Mouse (Mus musculus) midbrain, postnatal 0 days (tissue): ENCODE data around the gene Gm5134. TPM values are rescaled to one million over a fixed set of nuclear protein-coding genes. Genes with fewer than 3 reads are reported as not detected.

Source experiments
- ATAC-seq: fragments of 200-750 bp; cut with Nextera tagmentation; 2 replicates; pipeline ENCODE4 v1.8.0; 2017; ENCODE audit warnings: moderate number of reproducible peaks, mild to moderate bottlenecking, moderate TSS enrichment, moderate library complexity; ENCODE audit not compliant: low FRiP score
- DNase-seq: peaks from one replicate; pipeline ENCODE4 v3.0.0-alpha.2; 2015; ENCODE audit warnings: low spot score
- H3K27ac ChIP-seq: fragments of 300-500 bp; sonication (generic); 2 replicates; pipeline ENCODE4 v1.5.1; 2014; ENCODE audit warnings: low read depth, mild to moderate bottlenecking, low read length, mixed read lengths
- H3K27me3 ChIP-seq: fragments of 300-500 bp; sonication (generic); 2 replicates; pipeline ENCODE4 v1.6.1; 2014; ENCODE audit warnings: low read length, control low read depth, mixed read lengths; ENCODE audit not compliant: insufficient read depth
- H3K36me3 ChIP-seq: fragments of 300-500 bp; sonication (generic); 2 replicates; pipeline ENCODE4 v1.6.1; 2014; ENCODE audit warnings: low read length, control low read depth, mixed read lengths; ENCODE audit not compliant: insufficient read depth
- H3K4me1 ChIP-seq: fragments of 300-500 bp; sonication (generic); 2 replicates; pipeline ENCODE4 v1.6.1; 2014; ENCODE audit warnings: mild to moderate bottlenecking, control low read depth, antibody characterized with exemption, low read length, mixed read lengths; ENCODE audit not compliant: insufficient read depth
- H3K4me2 ChIP-seq: fragments of 300-500 bp; sonication (generic); 2 replicates; pipeline ENCODE4 v1.6.1; 2014; ENCODE audit warnings: low read depth, mild to moderate bottlenecking, low read length, mixed read lengths; ENCODE audit not compliant: poor library complexity, severe bottlenecking
- H3K4me3 ChIP-seq: fragments of 300-500 bp; sonication (generic); 2 replicates; pipeline ENCODE4 v1.5.1; 2014; ENCODE audit warnings: low read depth, mild to moderate bottlenecking, low read length, moderate library complexity
- H3K9ac ChIP-seq: fragments of 300-500 bp; sonication (generic); replicated peaks from 2 replicates; pipeline ENCODE4 v1.6.1; 2014; ENCODE audit warnings: mild to moderate bottlenecking, low read length, moderate library complexity, mixed read lengths; ENCODE audit not compliant: poor library complexity, severe bottlenecking
- H3K9me3 ChIP-seq: fragments of 300-500 bp; sonication (generic); 2 replicates; pipeline ENCODE4 v1.6.1; 2016; ENCODE audit warnings: low read length, control low read depth
- CTCF ChIP-seq: IDR thresholded peaks from 2 replicates; pipeline ENCODE4 v1.5.1; 2016; ENCODE audit warnings: antibody characterized with exemption, mild to moderate bottlenecking
- WGBS: fragments of 180-500 bp; shearing (Covaris S2); extraction: QIAGEN DNeasy Blood & Tissue Kit; methylation state at CpG from one replicate; pipeline ENCODE4 v1.1.7; 2014; 5-methylcytosine and 5-hydroxymethylcytosine counted together
- polyA plus RNA-seq: library from polyadenylated mRNA; unstranded; fragments of >200 nt; fragmentation: Nextera tagmentation; extraction: Ambion mirVana; gene quantifications from 2 replicates; pipeline ENCODE4 v1.2.1, GENCODE M21; 2015
- total RNA-seq: library from RNA; depleted of rRNA; stranded (reverse); fragments of >200 nt; gene quantifications from 2 replicates; pipeline ENCODE4 v1.2.3, GENCODE M21; 2014

Gene Gm5134
- total and polyA plus RNA-seq, 2 experiments from 2014 or later, result not detected

GRCm38 (mm10) chr10:75919026-75919425, 35.3 kb upstream of the Gm5134 start:
- Histone ChIP-seq H3K36me3 (peaks cover 5% of the 10 kb centered on the region), H3K4me1 (peaks cover 7% of the 10 kb centered on the region; the same call in 1 of the 2 replicates), H3K4me2 (no peak overlapping the region), H3K4me3 (no peak overlapping the region), H3K9me3 (no peaks in the 10 kb centered on the region), H3K27ac (no peak overlapping the region), H3K9ac (no peak overlapping the region), H3K27me3 (no peaks in the 10 kb centered on the region)
- no peak for TF ChIP-seq CTCF
- WGBS, result 87% methylated on average over 5 of the region's 5 CpGs
- DNase-seq (no peak), ATAC-seq (no peak)

GRCm38 (mm10) chr10:75921026-75921725, 33.1 kb upstream of the Gm5134 start, which contains the start of gene Smarcb1:
Smarcb1 (minus strand) TSS chr10:75921617.
- WGBS, result under 1% methylated on average over 73 of the region's 76 CpGs
- Histone ChIP-seq H3K4me3 (peak within 1 kb of the TSS; percentile 81), H3K36me3 (peaks cover 2% of the 10 kb centered on the region; the same call in 1 of the 2 replicates), H3K9me3 (no peaks in the 10 kb centered on the region), H3K9ac (peak within 1 kb of the TSS; percentile 91), H3K27me3 (no peaks in the 10 kb centered on the region), H3K4me1 (peaks cover 7% of the 10 kb centered on the region; the same call in 1 of the 2 replicates), H3K27ac (peak within 1 kb of the TSS; percentile 93), H3K4me2 (peak within 1 kb of the TSS; percentile 71)
- ATAC-seq (peak; percentile 93), DNase-seq (peak; percentile 98)
- no peak for TF ChIP-seq CTCF

GRCm38 (mm10) chr10:75921726-75922560, 32.4 kb upstream of the Gm5134 start:
- Histone ChIP-seq H3K9ac (peak overlapping the region; percentile 91), H3K4me3 (peak overlapping the region; percentile 81), H3K4me2 (peak overlapping the region; percentile 71), H3K9me3 (no peaks in the 10 kb centered on the region), H3K27ac (peak overlapping the region; percentile 93), H3K36me3 (peaks cover 6% of the 10 kb centered on the region; the same call in 1 of the 2 replicates), H3K4me1 (peaks cover 7% of the 10 kb centered on the region; the same call in 1 of the 2 replicates), H3K27me3 (no peaks in the 10 kb centered on the region)
- DNase-seq (peak; percentile 36), ATAC-seq (peak; percentile 55)
- TF ChIP-seq CTCF, result peak; percentile 1; the same call in 1 of the 2 replicates
- WGBS, result 5% methylated on average over 22 of the region's 22 CpGs

GRCm38 (mm10) chr10:75924324-75924723, 30.0 kb upstream of the Gm5134 start:
- peak; percentile 23 for TF ChIP-seq CTCF
- Histone ChIP-seq H3K27me3 (no peaks in the 10 kb centered on the region), H3K4me2 (no peak overlapping the region), H3K9ac (no peak overlapping the region), H3K4me1 (peaks cover 4% of the 10 kb centered on the region; the same call in 1 of the 2 replicates), H3K27ac (no peak overlapping the region), H3K9me3 (no peaks in the 10 kb centered on the region), H3K36me3 (peaks cover 6% of the 10 kb centered on the region; the same call in 1 of the 2 replicates), H3K4me3 (no peak overlapping the region)
- no peak for DNase-seq
- 68% methylated on average over 2 of the region's 2 CpGs for WGBS
- ATAC-seq, result no peak

- H3K4me3 ChIP-seq, result no peak overlapping the region
- no peak overlapping the region for H3K9ac ChIP-seq
- H3K36me3 ChIP-seq, result peaks cover 6% of the 10 kb centered on the region; the same call in 1 of the 2 replicates
- H3K27me3 ChIP-seq, result no peaks in the 10 kb centered on the region
- 79% methylated on average over 13 of the region's 13 CpGs for WGBS
- H3K27ac ChIP-seq, result no peak overlapping the region
- no peak for TF ChIP-seq CTCF
- H3K4me2 ChIP-seq, result no peak overlapping the region
- peaks cover 4% of the 10 kb centered on the region; the same call in 1 of the 2 replicates for H3K4me1 ChIP-seq
- ATAC-seq (no peak), DNase-seq (no peak)
- H3K9me3 ChIP-seq, result no peaks in the 10 kb centered on the region
Observed at GRCm38 (mm10) chr10:75926396-75926795, 27.9 kb upstream of the Gm5134 start.
